24 mouse cellular contexts compared by ENCODE assay signal in genomic region chr4:139506727-139507126, GRCm38 (mm10).
"Had no signal": no experiment of that assay in that cellular context is flagged by ENCODE, and none has a peak within 500 bp of the region (broad histone marks: within the 10 kb centered on the region; RNA-seq: fewer than 3 reads in every experiment).

No protein-coding gene starts in this region.

- H3K36me3 ChIP-seq: heart, embryonic 13.5 days; heart, embryonic 15.5 days; hindbrain, embryonic 13.5 days; hindbrain, embryonic 15.5 days; kidney, embryonic 15.5 days; limb, embryonic 10.5 days; limb, embryonic 12.5 days; liver, embryonic 13.5 days had no signal

- H3K4me1 ChIP-seq: heart, embryonic 15.5 days; hindbrain, embryonic 13.5 days; hindbrain, embryonic 15.5 days; kidney, embryonic 15.5 days; liver, embryonic 13.5 days had no signal

- H3K9ac ChIP-seq: heart, embryonic 13.5 days; heart, embryonic 15.5 days; hindbrain, embryonic 13.5 days; hindbrain, embryonic 15.5 days; kidney, embryonic 15.5 days; limb, embryonic 12.5 days; liver, embryonic 13.5 days had no signal

- ATAC-seq: forebrain, embryonic 16.5 days; hindbrain, postnatal 0 days had no signal

- DNase-seq: gastrocnemius, adult 2 months; gastrocnemius, postnatal 14 days; heart, adult 2 months; heart, postnatal 14 days; heart, postnatal 36 days; kidney, adult 18-20 months; kidney, adult 8-10 months; kidney, postnatal 14 days; kidney, postnatal 36 days; liver; liver, embryonic 13.5 days had no signal

- H3K27ac ChIP-seq: gastrocnemius, adult 2 months; heart, adult 2 months; heart, embryonic 13.5 days; heart, embryonic 15.5 days; hindbrain, embryonic 13.5 days; hindbrain, embryonic 15.5 days; hindbrain, postnatal 0 days; kidney, embryonic 15.5 days; kidney, postnatal 0 days; left cerebral cortex, adult 2 months; limb, embryonic 10.5 days; limb, embryonic 12.5 days; liver, embryonic 13.5 days had no signal

- H3K27me3 ChIP-seq: heart, embryonic 13.5 days; heart, embryonic 15.5 days; hindbrain, embryonic 13.5 days; hindbrain, embryonic 15.5 days; kidney, embryonic 15.5 days; limb, embryonic 12.5 days; liver, embryonic 13.5 days had no signal

- H3K9me3 ChIP-seq: heart, embryonic 15.5 days; hindbrain, embryonic 13.5 days; hindbrain, embryonic 15.5 days; limb, embryonic 10.5 days had no signal

- H3K4me3 ChIP-seq: gastrocnemius, adult 2 months; heart, adult 2 months; heart, embryonic 13.5 days; heart, embryonic 15.5 days; hindbrain, embryonic 13.5 days; hindbrain, embryonic 15.5 days; kidney, embryonic 15.5 days; left cerebral cortex, adult 2 months; limb, embryonic 10.5 days; limb, embryonic 12.5 days; liver, embryonic 13.5 days had no signal

- H3K4me2 ChIP-seq: heart, embryonic 11.5 days; heart, embryonic 13.5 days; heart, embryonic 15.5 days; hindbrain, embryonic 13.5 days; hindbrain, embryonic 15.5 days; kidney, embryonic 15.5 days; limb, embryonic 12.5 days; liver, embryonic 11.5 days; liver, embryonic 13.5 days had no signal
